8 mouse cellular contexts compared by ENCODE assay signal in the genomic region with DNA sequence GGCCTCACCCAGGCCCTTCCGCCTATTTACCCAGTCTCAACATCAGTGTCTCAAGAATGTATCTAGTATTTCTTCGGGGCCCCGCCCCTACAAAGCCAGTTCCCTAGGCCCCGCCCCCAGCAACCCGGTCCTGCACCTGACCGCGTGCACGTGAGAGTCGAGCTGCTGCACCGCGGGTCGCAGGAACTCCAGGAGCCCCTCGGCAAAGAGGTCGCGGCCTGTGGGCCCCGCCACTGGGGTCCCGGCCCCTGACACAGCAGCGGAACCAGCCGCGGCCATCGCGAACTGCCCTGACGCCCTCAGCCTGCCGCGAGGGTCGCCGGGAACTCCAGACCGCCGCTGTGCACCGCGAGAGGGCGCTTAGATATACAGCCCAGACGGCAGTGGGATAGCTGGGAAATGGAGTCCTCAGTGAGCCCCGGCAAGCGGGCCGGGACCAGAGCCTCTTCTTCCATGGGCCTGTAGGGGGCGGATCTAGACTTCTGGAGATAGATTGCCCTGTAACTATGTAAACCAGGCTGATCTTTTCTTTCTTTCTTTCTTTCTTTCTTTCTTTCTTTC. TPM values are rescaled to one million over a fixed set of nuclear protein-coding genes. Genes with fewer than 3 reads are reported as not detected.
DNase-seq lines count a peak whose midpoint lies in the region; ATAC-seq and TF ChIP-seq lines count a peak whose summit lies in the region.

Gene Snapin, minus strand, starts transcription at position 338 of the 561 bp plus-strand sequence.

- H3K4me1 ChIP-seq in bone marrow, adult 2 months (ENCODE audit: control insufficient read depth, insufficient read depth, low read length), result no peaks in the 10 kb centered on the region
- peaks cover 10% of the 10 kb centered on the region; the same call in 1 of the 2 replicates for H3K4me1 ChIP-seq in embryonic facial prominence, embryonic 15.5 days
- H3K4me1 ChIP-seq in kidney, embryonic 14.5 days (ENCODE audit: control insufficient read depth, insufficient read depth, low read length), result peaks cover 6% of the 10 kb centered on the region
- peaks cover 6% of the 10 kb centered on the region; the same call in 1 of the 2 replicates for H3K4me1 ChIP-seq in limb, embryonic 15.5 days

- H3K9me3 ChIP-seq in embryonic facial prominence, embryonic 15.5 days (replicated peaks), result no peaks in the 10 kb centered on the region
- no peaks in the 10 kb centered on the region for H3K9me3 ChIP-seq in kidney, embryonic 14.5 days (ENCODE audit: control insufficient read depth, low read length)
- H3K9me3 ChIP-seq in limb, embryonic 15.5 days, result no peaks in the 10 kb centered on the region

- no peaks in the 10 kb centered on the region for H3K27me3 ChIP-seq in embryonic facial prominence, embryonic 15.5 days
- no peaks in the 10 kb centered on the region for H3K27me3 ChIP-seq in kidney, embryonic 14.5 days (ENCODE audit: control insufficient read depth, insufficient read depth, low read length)
- H3K27me3 ChIP-seq in limb, embryonic 15.5 days, result no peaks in the 10 kb centered on the region

- peak within 1 kb of the TSS; percentile 91 for H3K4me3 ChIP-seq in bone marrow, adult 2 months (replicated peaks; ENCODE audit: control insufficient read depth, low read depth, low read length)
- peak within 1 kb of the TSS; percentile 89 for H3K4me3 ChIP-seq in embryonic facial prominence, embryonic 15.5 days (replicated peaks)
- H3K4me3 ChIP-seq in kidney, embryonic 14.5 days (ENCODE audit: low read length), result peak within 1 kb of the TSS; percentile 77
- H3K4me3 ChIP-seq in limb, embryonic 15.5 days, result peak within 1 kb of the TSS; percentile 81

- peak; percentile 97 for ATAC-seq in embryonic facial prominence, embryonic 15.5 days (ENCODE audit: insufficient number of reproducible peaks, low FRiP score, low TSS enrichment, low read depth)
- peak; percentile 99 for ATAC-seq in kidney, embryonic 14.5 days (ENCODE audit: low FRiP score, low TSS enrichment)
- peak; percentile 96 for ATAC-seq in limb, embryonic 15.5 days (ENCODE audit: insufficient number of reproducible peaks, low FRiP score, low TSS enrichment, low read depth)

- peak within 1 kb of the TSS; percentile 80 for H3K9ac ChIP-seq in embryonic facial prominence, embryonic 15.5 days
- H3K9ac ChIP-seq in kidney, embryonic 14.5 days (ENCODE audit: low read depth, low read length), result peak within 1 kb of the TSS; percentile 77
- H3K9ac ChIP-seq in limb, embryonic 15.5 days, result peak within 1 kb of the TSS; percentile 74

- H3K27ac ChIP-seq in bone marrow, adult 2 months (ENCODE audit: control insufficient read depth, insufficient read depth, low read depth, low read length, poor library complexity), result peak within 1 kb of the TSS; percentile 92
- peak within 1 kb of the TSS; percentile 84 for H3K27ac ChIP-seq in embryonic facial prominence, embryonic 15.5 days (replicated peaks)
- H3K27ac ChIP-seq in kidney, embryonic 14.5 days (ENCODE audit: low read depth, low read length), result peak within 1 kb of the TSS; percentile 67
- H3K27ac ChIP-seq in limb, embryonic 15.5 days, result peak within 1 kb of the TSS; percentile 83

- H3K4me2 ChIP-seq in embryonic facial prominence, embryonic 15.5 days (replicated peaks), result peak within 1 kb of the TSS; percentile 63
- H3K4me2 ChIP-seq in kidney, embryonic 14.5 days (replicated peaks; ENCODE audit: low read depth, low read length), result peak within 1 kb of the TSS; percentile 61
- peak within 1 kb of the TSS; percentile 46 for H3K4me2 ChIP-seq in limb, embryonic 15.5 days

- WGBS in bone marrow, adult 2 months, result under 1% methylated on average over 37 of the region's 37 CpGs
- under 1% methylated on average over 37 of the region's 37 CpGs for WGBS in embryonic facial prominence, embryonic 15.5 days
- WGBS in kidney, embryonic 14.5 days, result under 1% methylated on average over 37 of the region's 37 CpGs
- whole genome bisulfite sequencing in limb, embryonic 15.5 days, result under 1% methylated on average over 37 of the region's 37 CpGs

- peak; percentile 85 for TF ChIP-seq CTCF in bone marrow, adult 2 months (IDR thresholded peaks at IDR 0.05; ENCODE audit: control insufficient read depth, insufficient read depth, low read length)

- DNase-seq in 416B (ENCODE audit: low read depth), result peak; percentile 97
- DNase-seq in heart, adult 9 months (ENCODE audit: low spot score in 2 of 2), result peak; percentile 96 to 97
- peak; percentile 91 to 95 for DNase-seq in monocyte, adult 2 months (ENCODE audit: low read depth in 1 of 2, low spot score in 2 of 2)
- DNase-seq in spleen, postnatal 36 days (ENCODE audit: low spot score in 2 of 2), result peak; percentile 95

- peak; percentile 63; the same call in 1 of the 2 replicates for TF ChIP-seq POLR2A in bone marrow, adult 2 months (IDR thresholded peaks at IDR 0.05; ENCODE audit: borderline replicate concordance, control insufficient read depth, low read depth, low read length)

- H3K36me3 ChIP-seq in embryonic facial prominence, embryonic 15.5 days, result peaks cover 40% of the 10 kb centered on the region
- H3K36me3 ChIP-seq in kidney, embryonic 14.5 days (ENCODE audit: control insufficient read depth, insufficient read depth, low read length), result peaks cover 40% of the 10 kb centered on the region
- peaks cover 40% of the 10 kb centered on the region for H3K36me3 ChIP-seq in limb, embryonic 15.5 days

RNA-seq across cellular contexts. Expression of gene Snapin, which starts in this region (rescaled TPM):
- polyA plus RNA-seq in bone marrow, adult 2 months (2011; ENCODE audit: insufficient read depth, insufficient read length, low replicate concordance, missing spikeins), result 14.8 and 22.4 TPM in 2 replicates
- 95.4 and 104 TPM in 2 replicates for polyA plus RNA-seq in embryonic facial prominence, embryonic 15.5 days (2015; fragmentation: Nextera tagmentation; extraction: Ambion mirVana)
- polyA plus RNA-seq in kidney, embryonic 14.5 days (2014; fragmentation: Nextera tagmentation; extraction: Ambion mirVana), result 58.5 and 67.6 TPM in 2 replicates
- polyA plus RNA-seq in limb, embryonic 15.5 days (2015; fragmentation: Nextera tagmentation; extraction: Ambion mirVana), result 89.9 and 95.4 TPM in 2 replicates

Comparison
In these comparisons a context has a peak if more than half of its experiments do, and no peak if none do; other contexts are left out.
1. Peak in every context shown above with its lines: DNase-seq, ATAC-seq, H3K4me3 ChIP-seq and H3K27ac ChIP-seq.